Mouse (Mus musculus) inflammation-experienced regulatory T-cells, adult 16 weeks (primary cell): Measurements from ENCODE around the gene Psma1. TPM values are rescaled to one million over a fixed set of nuclear protein-coding genes. Genes with fewer than 3 reads are reported as not detected.

Source experiments
- polyA plus RNA-seq: library from polyadenylated mRNA; unstranded; fragments of 100-300 nt; shearing (Covaris generic); gene quantifications from one replicate; pipeline ENCODE4 v1.2.1, GENCODE M21; 2017

Psma1 gene
- 302 TPM for polyA plus RNA-seq

DNA sequence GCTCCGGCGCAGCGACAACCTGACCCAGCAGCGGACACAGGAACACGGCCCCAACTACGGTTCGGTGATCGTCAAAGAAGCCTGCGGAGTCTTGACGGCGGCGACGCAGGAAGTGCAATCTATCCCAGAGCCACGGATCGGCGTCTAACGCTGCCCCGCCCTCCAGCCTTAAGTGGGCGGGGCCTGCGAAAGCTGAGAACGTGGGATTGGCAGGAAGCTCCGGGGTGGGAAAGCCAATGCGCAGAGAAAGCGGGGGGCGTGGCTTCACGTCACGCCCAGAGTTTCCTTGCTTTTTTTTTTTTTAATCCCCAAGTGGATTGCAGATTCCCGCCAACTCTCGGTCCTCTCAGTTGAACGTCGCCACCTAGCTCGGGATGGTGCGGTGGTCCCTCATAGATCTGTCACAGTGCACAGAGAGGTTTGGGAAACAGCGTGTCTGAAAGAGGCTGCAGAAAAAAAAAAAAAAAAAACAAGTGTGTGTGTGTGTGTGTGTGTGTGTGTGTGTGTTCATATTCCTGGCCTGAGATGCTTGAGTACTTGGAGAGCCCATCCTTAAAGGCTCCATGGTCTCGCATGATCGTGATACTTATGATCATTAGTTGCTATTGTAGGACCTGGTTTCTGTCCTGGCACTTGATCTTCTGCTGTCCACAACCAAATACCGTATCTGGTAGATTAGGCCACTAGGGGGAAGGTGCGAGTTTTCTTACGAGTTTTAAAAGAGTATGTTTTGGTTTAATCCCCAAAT lies at the start of gene Psma1:
TSS of gene Psma1 (minus strand) at position 114 of the 748 bp plus-strand sequence.

DNA sequence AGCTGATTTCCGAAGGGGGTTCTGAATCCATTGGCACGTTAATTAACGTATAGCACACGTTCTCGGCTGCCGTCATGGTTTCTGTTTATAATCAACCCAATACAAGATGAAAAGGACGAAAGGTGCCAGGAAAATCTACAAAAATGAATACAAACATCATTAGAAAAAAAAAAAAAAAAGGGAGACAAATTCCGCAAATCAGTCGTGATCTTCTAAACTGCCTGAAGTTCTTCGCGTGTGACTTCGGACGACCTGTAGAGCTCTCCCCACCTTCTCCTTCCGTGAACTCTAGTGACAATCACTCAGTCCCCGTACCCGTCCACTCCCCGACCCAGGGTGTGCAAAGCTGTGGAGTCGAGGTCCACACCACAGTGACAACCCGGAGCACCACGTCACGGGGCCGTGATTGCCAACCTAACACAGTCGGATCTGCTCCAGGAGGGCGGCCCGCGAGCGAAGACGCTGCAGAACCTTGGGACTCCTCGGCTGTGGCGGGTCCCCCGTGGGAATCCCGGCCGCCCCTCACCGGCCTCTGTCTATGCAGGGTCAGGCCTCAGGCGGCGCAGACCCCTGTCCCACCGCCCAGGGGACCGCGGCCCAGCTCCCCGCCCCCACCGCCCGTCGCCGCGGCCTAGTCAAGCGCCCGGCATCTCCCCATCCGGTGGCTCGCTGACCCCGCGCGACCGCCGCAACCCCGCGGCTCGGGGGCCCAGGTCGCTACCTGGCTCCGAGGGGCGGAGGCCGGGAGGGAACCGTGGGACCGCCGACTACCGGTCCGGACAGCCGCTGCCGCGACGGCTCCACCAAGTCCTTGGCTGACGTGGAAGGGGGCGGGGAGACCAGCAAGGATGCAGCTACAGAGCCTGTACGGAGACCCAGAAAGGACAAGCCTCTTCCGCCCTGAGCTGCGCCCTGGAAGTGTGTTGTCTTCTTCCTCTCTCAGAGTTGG lies 21.8 kb downstream of the Psma1 start, which contains the start of gene Copb1:
TSS of gene Copb1 (minus strand) at position 827 of the 949 bp plus-strand sequence.

Other genes with a start within 250 kb of the Psma1 start
- gene Rras2, start 158.3 kb downstream of the Psma1 start, polyA plus RNA-seq = 5.9 TPM
- 151 TPM for gene Copb1, start 21.4 kb downstream of the Psma1 start, polyA plus RNA-seq
- gene Pde3b, start 139.2 kb upstream of the Psma1 start, polyA plus RNA-seq = 1.3 TPM